Mouse (Mus musculus) brain, embryonic 14.5 days (tissue): ENCODE data around the gene Atp1a3. TPM values are rescaled to one million over a fixed set of nuclear protein-coding genes. Genes with fewer than 3 reads are reported as not detected.

ENCODE experiments used
- DNase-seq: peaks from one replicate; pipeline ENCODE4 v3.0.0-alpha.2; 2011; ENCODE audit warnings: low read depth
- CTCF ChIP-seq: fragments of 200-500 bp; IDR thresholded peaks from 2 replicates; pipeline ENCODE4 v1.5.1; 2012; ENCODE audit warnings: inconsistent platforms, mild to moderate bottlenecking, moderate library complexity, borderline replicate concordance; ENCODE audit not compliant: insufficient read depth, insufficient read length; ENCODE audit errors: extremely low read depth
- POLR2A ChIP-seq: fragments of 200-500 bp; IDR thresholded peaks from 2 replicates; pipeline ENCODE4 v1.6.1; 2012; ENCODE audit warnings: mild to moderate bottlenecking, inconsistent platforms, borderline replicate concordance; ENCODE audit not compliant: poor library complexity, insufficient read depth, insufficient read length, severe bottlenecking; ENCODE audit errors: extremely low read depth
- polyA plus RNA-seq: library from polyadenylated mRNA; depleted of rRNA; stranded (reverse); fragments of >200 nt; gene quantifications from 2 replicates; pipeline ENCODE4 v1.2.3, GENCODE M21; 2012

Gene Atp1a3
- polyA plus RNA-seq, 1 experiment = 331 TPM

GRCm38 (mm10) chr7:24993081-24993480 lies 12.7 kb downstream of the Atp1a3 start:
- no peak for TF ChIP-seq POLR2A
- TF ChIP-seq CTCF = no peak
- DNase-seq = no peak

GRCm38 (mm10) chr7:24990478-24990877 lies 15.3 kb downstream of the Atp1a3 start:
- no peak for DNase-seq
- TF ChIP-seq CTCF (no peak), POLR2A (no peak)

GRCm38 (mm10) chr7:24987941-24988340 lies 17.8 kb downstream of the Atp1a3 start:
- TF ChIP-seq CTCF (no peak), POLR2A (no peak)
- DNase-seq = no peak

GRCm38 (mm10) chr7:24985799-24986198 lies 20.0 kb downstream of the Atp1a3 start:
- no peak for DNase-seq
- TF ChIP-seq CTCF (peak; percentile 36; the same call in 1 of the 2 replicates), POLR2A (no peak)

- TF ChIP-seq POLR2A (no peak), CTCF (peak; percentile 6; the same call in 1 of the 2 replicates)
- no peak for DNase-seq
Observed at GRCm38 (mm10) chr7:24984307-24984706, 21.5 kb downstream of the Atp1a3 start.

GRCm38 (mm10) chr7:24983396-24983795 lies 22.4 kb downstream of the Atp1a3 start:
- no peak for TF ChIP-seq CTCF
- TF ChIP-seq POLR2A = no peak
- no peak for DNase-seq

GRCm38 (mm10) chr7:24980439-24980838 lies 25.3 kb downstream of the Atp1a3 start:
- no peak for DNase-seq
- TF ChIP-seq POLR2A (no peak), CTCF (no peak)

- TF ChIP-seq CTCF (no peak), POLR2A (no peak)
- no peak for DNase-seq
Observed at GRCm38 (mm10) chr7:24978781-24979180, 27.0 kb downstream of the Atp1a3 start.

- peak; percentile 77; the same call in 1 of the 2 replicates for TF ChIP-seq CTCF
- TF ChIP-seq POLR2A = no peak
- DNase-seq = peak; percentile 65
Observed at GRCm38 (mm10) chr7:24974893-24975595, 30.7 kb downstream of the Atp1a3 start.

- no peak for TF ChIP-seq POLR2A
- no peak for TF ChIP-seq CTCF
Observed at GRCm38 (mm10) chr7:24973902-24974301, 31.9 kb downstream of the Atp1a3 start.

GRCm38 (mm10) chr7:24973208-24973607 lies 32.5 kb downstream of the Atp1a3 start:
- TF ChIP-seq POLR2A (no peak), CTCF (no peak)

More at GRCm38 (mm10) chr7:24973902-24974301, 31.9 kb downstream of the Atp1a3 start:
- DNase-seq = no peak

More at GRCm38 (mm10) chr7:24973208-24973607, 32.5 kb downstream of the Atp1a3 start:
- DNase-seq = no peak
